Mouse (Mus musculus) forebrain, embryonic 14.5 days (tissue): ENCODE measurements around the gene Itpr3. TPM values are rescaled to one million over a fixed set of nuclear protein-coding genes. Genes with fewer than 3 reads are reported as not detected.

Experiments used
- ATAC-seq: fragments of 200-750 bp; cut with Nextera tagmentation; 2 replicates; pipeline ENCODE4 v1.8.0; 2017; ENCODE audit warnings: mild to moderate bottlenecking, moderate library complexity
- DNase-seq: peaks from one replicate; pipeline ENCODE4 v3.0.0-alpha.2; 2015; ENCODE audit warnings: low spot score
- H3K27ac ChIP-seq: fragments of 300-500 bp; sonication (generic); 2 replicates; pipeline ENCODE4 v1.5.1; 2014; ENCODE audit warnings: low read depth, mild to moderate bottlenecking, control low read depth, low read length, moderate library complexity
- H3K27me3 ChIP-seq: fragments of 300-500 bp; sonication (generic); replicated peaks from 2 replicates; pipeline ENCODE4 v1.6.1; 2014; ENCODE audit warnings: low read length, control low read depth, mixed read lengths; ENCODE audit not compliant: control insufficient read depth, insufficient read depth
- H3K36me3 ChIP-seq: fragments of 300-500 bp; sonication (generic); 2 replicates; pipeline ENCODE4 v1.6.1; 2014; ENCODE audit warnings: low read length, control low read depth; ENCODE audit not compliant: control insufficient read depth, insufficient read depth
- H3K4me1 ChIP-seq: fragments of 300-500 bp; sonication (generic); 2 replicates; pipeline ENCODE4 v1.6.1; 2014; ENCODE audit warnings: antibody characterized with exemption, low read length, control low read depth; ENCODE audit not compliant: control insufficient read depth, insufficient read depth
- H3K4me2 ChIP-seq: fragments of 300-500 bp; sonication (generic); 2 replicates; pipeline ENCODE4 v1.6.1; 2014; ENCODE audit warnings: mild to moderate bottlenecking, control low read depth, low read length
- H3K4me3 ChIP-seq: fragments of 300-500 bp; sonication (generic); 2 replicates; pipeline ENCODE4 v1.5.1; 2014; ENCODE audit warnings: low read depth, low read length, control low read depth
- H3K9ac ChIP-seq: fragments of 300-500 bp; sonication (generic); 2 replicates; pipeline ENCODE4 v1.6.1; 2014; ENCODE audit warnings: mild to moderate bottlenecking, low read length, control low read depth, moderate library complexity
- H3K9me3 ChIP-seq: fragments of 300-500 bp; sonication (generic); replicated peaks from 2 replicates; pipeline ENCODE4 v1.6.1; 2016; ENCODE audit warnings: low read length, control low read depth, mixed read lengths; ENCODE audit not compliant: control insufficient read depth
- WGBS: fragments of 180-500 bp; shearing (Covaris S2); extraction: QIAGEN DNeasy Blood & Tissue Kit; methylation state at CpG from one replicate; pipeline ENCODE4 v1.1.7; 2014; 5-methylcytosine and 5-hydroxymethylcytosine counted together
- polyA plus RNA-seq: library from polyadenylated mRNA; unstranded; fragments of >200 nt; fragmentation: Nextera tagmentation; extraction: Ambion mirVana; gene quantifications from 2 replicates; pipeline ENCODE4 v1.2.1, GENCODE M21; 2014

Gene Itpr3
- polyA plus RNA-seq, 1 experiment from 2014 or later = 0.61 TPM

GRCm38 (mm10) chr17:27107936-27108335 is 50.8 kb downstream of the Itpr3 start:
- 80% methylated on average over 6 of the region's 6 CpGs for WGBS
- H3K4me2 ChIP-seq = no peak overlapping the region
- no peak overlapping the region for H3K4me3 ChIP-seq
- H3K27me3 ChIP-seq = no peaks in the 10 kb centered on the region
- DNase-seq (no peak), ATAC-seq (no peak)
- no peak overlapping the region for H3K9ac ChIP-seq
- H3K4me1 ChIP-seq = no peaks in the 10 kb centered on the region
- H3K36me3 ChIP-seq = no peaks in the 10 kb centered on the region
- no peak overlapping the region for H3K27ac ChIP-seq
- H3K9me3 ChIP-seq = no peaks in the 10 kb centered on the region

- no peaks in the 10 kb centered on the region for H3K27me3 ChIP-seq
- H3K9me3 ChIP-seq = no peaks in the 10 kb centered on the region
- H3K27ac ChIP-seq = no peak overlapping the region
- DNase-seq (no peak), ATAC-seq (no peak)
- no peak overlapping the region for H3K4me2 ChIP-seq
- no peak overlapping the region for H3K4me3 ChIP-seq
- H3K4me1 ChIP-seq = no peaks in the 10 kb centered on the region
- 92% methylated on average over 7 of the region's 7 CpGs for WGBS
- no peaks in the 10 kb centered on the region for H3K36me3 ChIP-seq
- H3K9ac ChIP-seq = no peak overlapping the region
These were observed 53.0 kb downstream of the Itpr3 start for GRCm38 (mm10) chr17:27110072-27110471.

DNA sequence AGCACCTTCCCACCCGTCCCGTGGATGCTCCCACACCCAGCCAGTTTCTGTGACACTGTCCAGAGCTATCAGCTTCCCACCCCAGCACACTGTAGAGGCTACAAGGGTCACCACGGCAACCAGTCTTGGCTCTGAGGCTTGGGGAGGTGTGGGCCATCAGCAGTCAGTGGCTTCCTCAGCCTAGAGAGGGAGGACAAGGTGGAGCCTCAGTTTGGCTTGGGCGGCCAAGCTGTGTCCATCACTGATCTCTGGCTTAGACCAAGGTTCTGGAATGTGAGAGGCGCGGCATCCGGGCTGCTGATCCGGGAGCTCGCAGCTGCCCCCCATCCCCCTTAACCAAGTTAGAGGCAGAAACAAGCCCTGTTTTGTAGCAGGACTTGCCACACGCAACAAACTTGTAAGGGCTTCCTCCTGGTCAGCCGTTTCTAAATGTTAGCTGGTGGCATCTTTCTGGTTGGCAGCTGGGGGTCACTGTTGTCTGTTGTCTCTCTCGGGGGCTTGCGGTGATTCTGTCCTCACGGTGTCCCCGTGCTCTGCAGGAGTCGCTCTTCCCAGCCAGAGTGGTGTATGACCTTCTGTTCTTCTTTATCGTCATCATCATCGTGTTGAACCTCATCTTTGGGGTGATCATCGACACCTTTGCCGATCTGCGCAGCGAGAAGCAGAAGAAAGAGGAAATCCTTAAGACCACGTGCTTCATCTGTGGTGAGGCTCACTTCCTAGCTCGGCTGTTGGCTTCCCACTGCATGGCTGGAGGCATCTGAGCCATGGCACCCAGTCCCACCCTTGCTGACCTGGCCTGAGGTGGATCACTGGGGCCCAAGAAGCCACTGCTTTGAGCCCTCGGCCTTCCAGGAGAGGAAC is 61.8 kb downstream of the Itpr3 start:
- Histone ChIP-seq H3K27me3 (no peaks in the 10 kb centered on the region; the same call in 1 of the 2 replicates), H3K36me3 (peaks cover 19% of the 10 kb centered on the region), H3K9ac (no peak overlapping the region), H3K4me3 (no peak overlapping the region), H3K9me3 (no peaks in the 10 kb centered on the region), H3K4me1 (peaks cover 11% of the 10 kb centered on the region), H3K27ac (no peak overlapping the region), H3K4me2 (no peak overlapping the region)
- ATAC-seq (no peak), DNase-seq (no peak)
- WGBS = 88% methylated on average over 25 of the region's 25 CpGs

DNA sequence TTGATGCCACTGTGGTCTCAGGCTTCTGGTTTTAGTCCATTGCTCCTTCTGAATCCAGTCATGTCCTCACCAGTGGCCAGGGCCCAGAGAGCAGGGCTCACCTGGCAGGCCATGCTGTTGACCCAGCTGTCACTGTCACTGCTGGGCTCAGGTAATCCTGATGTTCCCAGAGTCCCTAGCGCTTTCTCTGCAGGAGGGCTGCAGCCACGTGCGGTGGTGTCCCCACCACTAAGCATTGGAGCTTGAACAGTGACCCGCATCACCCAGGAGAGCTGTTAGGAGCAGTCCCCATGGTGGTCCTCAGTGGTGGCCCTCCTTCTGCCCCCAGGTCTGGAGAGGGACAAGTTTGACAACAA is 62.4 kb downstream of the Itpr3 start:
- no peak overlapping the region for H3K4me2 ChIP-seq
- no peak overlapping the region for H3K27ac ChIP-seq
- DNase-seq = no peak
- no peak overlapping the region for H3K4me3 ChIP-seq
- WGBS = 65% methylated on average over 4 of the region's 4 CpGs
- H3K27me3 ChIP-seq = no peaks in the 10 kb centered on the region; the same call in 1 of the 2 replicates
- H3K36me3 ChIP-seq = peaks cover 25% of the 10 kb centered on the region
- ATAC-seq = no peak
- no peaks in the 10 kb centered on the region for H3K9me3 ChIP-seq
- no peak overlapping the region for H3K9ac ChIP-seq
- peaks cover 11% of the 10 kb centered on the region for H3K4me1 ChIP-seq

DNA sequence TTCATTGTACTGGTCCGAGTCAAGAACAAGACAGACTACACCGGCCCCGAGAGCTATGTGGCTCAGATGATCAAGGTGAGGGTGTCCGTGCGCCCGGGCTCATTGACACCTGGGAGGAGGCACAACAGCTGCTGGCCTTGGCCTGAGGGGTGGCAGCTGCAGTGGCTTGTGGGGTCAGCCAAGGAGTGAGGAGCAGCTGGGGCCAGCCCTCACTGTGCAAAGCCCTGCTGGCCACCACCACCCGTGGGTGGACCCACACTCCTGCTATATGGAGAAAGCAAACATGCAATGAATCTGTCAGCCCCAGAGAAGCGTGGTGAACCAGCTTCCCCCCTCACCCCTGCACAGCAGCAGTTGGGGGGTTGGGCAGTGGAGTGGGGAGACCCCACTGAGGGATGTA is 62.9 kb downstream of the Itpr3 start:
- no peaks in the 10 kb centered on the region for H3K9me3 ChIP-seq
- peaks cover 25% of the 10 kb centered on the region for H3K36me3 ChIP-seq
- H3K9ac ChIP-seq = no peak overlapping the region
- H3K27ac ChIP-seq = peak overlapping the region; percentile 5; the same call in 1 of the 2 replicates
- no peaks in the 10 kb centered on the region; the same call in 1 of the 2 replicates for H3K27me3 ChIP-seq
- ATAC-seq (0 out of 2 replicates have a peak, but pooled peaks have one; percentile 3), DNase-seq (no peak)
- no peak overlapping the region for H3K4me2 ChIP-seq
- no peak overlapping the region for H3K4me3 ChIP-seq
- H3K4me1 ChIP-seq = peaks cover 11% of the 10 kb centered on the region
- WGBS = 69% methylated on average over 8 of the region's 8 CpGs

DNA sequence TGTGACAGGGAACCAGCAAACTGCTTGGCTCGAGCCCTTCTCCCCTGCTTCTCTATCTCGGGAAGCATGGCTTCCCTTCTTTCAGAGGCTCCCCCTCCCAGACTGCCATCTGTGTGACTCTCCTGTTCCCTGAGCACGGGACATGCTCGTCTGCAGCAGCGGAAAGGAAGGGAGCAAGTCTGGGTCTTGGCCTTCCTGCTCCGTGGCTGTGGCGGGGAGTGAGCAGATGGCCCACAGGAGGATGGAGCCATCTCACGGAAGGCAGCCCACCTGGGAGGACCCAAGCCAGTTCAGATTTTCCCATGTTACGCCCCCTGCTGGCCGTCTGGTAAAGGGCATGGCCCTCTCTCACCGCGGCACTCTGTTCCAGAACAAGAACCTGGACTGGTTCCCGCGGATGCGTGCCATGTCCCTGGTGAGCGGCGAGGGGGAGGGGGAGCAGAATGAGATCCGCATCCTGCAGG is 63.5 kb downstream of the Itpr3 start:
- H3K27ac ChIP-seq = peak overlapping the region; percentile 27; the same call in 1 of the 2 replicates
- DNase-seq (peak; percentile 76), ATAC-seq (peak; percentile 54)
- H3K4me1 ChIP-seq = peaks cover 11% of the 10 kb centered on the region
- no peak overlapping the region for H3K4me3 ChIP-seq
- H3K9me3 ChIP-seq = no peaks in the 10 kb centered on the region
- no peak overlapping the region for H3K9ac ChIP-seq
- peaks cover 25% of the 10 kb centered on the region for H3K36me3 ChIP-seq
- H3K4me2 ChIP-seq = peak overlapping the region; percentile 23; the same call in 1 of the 2 replicates
- no peaks in the 10 kb centered on the region; the same call in 1 of the 2 replicates for H3K27me3 ChIP-seq
- whole genome bisulfite sequencing = 3% methylated on average over 18 of the region's 18 CpGs

DNA sequence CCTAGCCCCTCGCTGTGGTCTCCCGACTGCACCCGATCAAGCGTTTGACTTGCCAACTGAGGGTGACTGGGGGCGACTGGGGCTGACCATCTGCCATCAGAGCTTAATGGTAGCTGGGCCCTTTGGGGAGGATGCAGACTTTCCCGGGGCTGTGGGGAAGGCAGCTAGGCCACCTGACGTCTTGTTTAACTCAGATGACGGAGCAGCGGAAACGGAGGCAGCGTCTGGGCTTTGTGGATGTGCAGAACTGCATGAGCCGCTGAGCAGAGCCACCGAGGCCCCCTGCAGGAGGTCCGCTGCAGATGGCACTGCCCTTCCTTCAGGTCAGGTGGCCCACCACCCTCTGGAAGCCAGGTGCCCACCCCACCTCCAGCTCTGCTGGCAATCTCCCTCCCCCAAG is 64.2 kb downstream of the Itpr3 start:
- H3K9me3 ChIP-seq = no peaks in the 10 kb centered on the region
- no peak; the same call in 1 of the 2 replicates for ATAC-seq
- 0 out of 2 replicates have a peak overlapping the region, but pooled peaks have one; percentile 21 for H3K9ac ChIP-seq

GRCm38 (mm10) chr17:27121781-27122180 is 64.7 kb downstream of the Itpr3 start:
- Histone ChIP-seq H3K9ac (no peak overlapping the region), H3K4me1 (peaks cover 11% of the 10 kb centered on the region), H3K36me3 (peaks cover 25% of the 10 kb centered on the region), H3K27me3 (no peaks in the 10 kb centered on the region; the same call in 1 of the 2 replicates), H3K27ac (no peak overlapping the region), H3K9me3 (no peaks in the 10 kb centered on the region), H3K4me2 (no peak overlapping the region), H3K4me3 (no peak overlapping the region)
- DNase-seq = no peak
- 65% methylated on average over 7 of the region's 7 CpGs for WGBS
- ATAC-seq = no peak

More for the DNA sequence above, 64.2 kb downstream of the Itpr3 start:
- H3K36me3 ChIP-seq = peaks cover 25% of the 10 kb centered on the region
- no peaks in the 10 kb centered on the region; the same call in 1 of the 2 replicates for H3K27me3 ChIP-seq
- no peak for DNase-seq
- no peak overlapping the region for H3K27ac ChIP-seq
- 35% methylated on average over 14 of the region's 14 CpGs for WGBS
- peaks cover 11% of the 10 kb centered on the region for H3K4me1 ChIP-seq
- H3K4me2 ChIP-seq = peak overlapping the region; percentile 23; the same call in 1 of the 2 replicates
- no peak overlapping the region for H3K4me3 ChIP-seq

GRCm38 (mm10) chr17:27122701-27123100 is 65.6 kb downstream of the Itpr3 start:
- no peak for DNase-seq
- ATAC-seq = no peak
- Histone ChIP-seq H3K4me2 (no peak overlapping the region), H3K4me3 (no peak overlapping the region), H3K27ac (no peak overlapping the region), H3K4me1 (peaks cover 11% of the 10 kb centered on the region), H3K9ac (no peak overlapping the region), H3K9me3 (no peaks in the 10 kb centered on the region), H3K27me3 (no peaks in the 10 kb centered on the region; the same call in 1 of the 2 replicates), H3K36me3 (peaks cover 25% of the 10 kb centered on the region)
- WGBS = 81% methylated on average over 11 of the region's 11 CpGs
